Mouse (Mus musculus) cerebellum, adult 11-12 months (tissue): ENCODE data around the gene Capzb.

ENCODE experiments used
- DNase-seq: peaks from one replicate; pipeline ENCODE4 v3.0.0; 2022

Capzb gene

GRCm38 (mm10) chr4:139271562-139271961 is 78.9 kb downstream of the Capzb start:
- DNase-seq = no peak

GRCm38 (mm10) chr4:139272951-139273680 is 80.4 kb downstream of the Capzb start:
- DNase-seq = peak; percentile 67

GRCm38 (mm10) chr4:139274573-139274972 is 81.9 kb downstream of the Capzb start:
- DNase-seq = peak; percentile 80

- DNase-seq = peak; percentile 33
Measured at GRCm38 (mm10) chr4:139276411-139276810, 83.7 kb downstream of the Capzb start.

- DNase-seq = no peak
Measured at GRCm38 (mm10) chr4:139280530-139280929, 87.8 kb downstream of the Capzb start.

GRCm38 (mm10) chr4:139281791-139282345 is 89.2 kb downstream of the Capzb start:
- peak; percentile 27 for DNase-seq

GRCm38 (mm10) chr4:139282955-139283417 is 90.3 kb downstream of the Capzb start:
- DNase-seq = peak; percentile 81

- peak; percentile 35 for DNase-seq
Measured at GRCm38 (mm10) chr4:139284877-139285276, 92.2 kb downstream of the Capzb start.

GRCm38 (mm10) chr4:139286234-139286633 is 93.5 kb downstream of the Capzb start:
- peak; percentile 44 for DNase-seq

- peak; percentile 75 for DNase-seq
Measured at GRCm38 (mm10) chr4:139287122-139287863, 94.6 kb downstream of the Capzb start.

- peak; percentile 83 for DNase-seq
Measured at GRCm38 (mm10) chr4:139289017-139289416, 96.3 kb downstream of the Capzb start.

GRCm38 (mm10) chr4:139291099-139291498 is 98.4 kb downstream of the Capzb start:
- DNase-seq = no peak

GRCm38 (mm10) chr4:139292038-139292437 is 99.3 kb downstream of the Capzb start:
- peak; percentile 34 for DNase-seq

- peak; percentile 98 for DNase-seq
Measured at GRCm38 (mm10) chr4:139297566-139297965, 104.9 kb downstream of the Capzb start.

GRCm38 (mm10) chr4:139298671-139299366 is 106.1 kb downstream of the Capzb start:
- DNase-seq = peak; percentile 53

GRCm38 (mm10) chr4:139301780-139302179 is 109.1 kb downstream of the Capzb start:
- DNase-seq = peak; percentile 21

GRCm38 (mm10) chr4:139302241-139302640 is 109.5 kb downstream of the Capzb start:
- peak; percentile 21 for DNase-seq

- DNase-seq = peak; percentile 15
Measured at GRCm38 (mm10) chr4:139305521-139305920, 112.8 kb downstream of the Capzb start.

- DNase-seq = peak; percentile 15
Measured at GRCm38 (mm10) chr4:139307916-139308315, 115.2 kb downstream of the Capzb start.

- no peak for DNase-seq
Measured at GRCm38 (mm10) chr4:139309651-139310050, 117.0 kb downstream of the Capzb start.

GRCm38 (mm10) chr4:139310171-139310898 is 117.6 kb downstream of the Capzb start, which contains the start of the genes Pqlc2 and Akr7a5:
Pqlc2 (minus strand) TSS chr4:139310708.
Akr7a5 (plus strand) TSS chr4:139310744.
- peak; percentile 97 for DNase-seq
